Mouse (Mus musculus): ENCODE data around the gene Ppp2r2c.

The Ppp2r2c gene

GRCm38 (mm10) chr5:36895621-36896573, 27.6 kb downstream of the Ppp2r2c start:
- no peak for DNase-seq (ENCODE audit: low spot score in 2 of 2)

GRCm38 (mm10) chr5:36897999-36898398, 29.7 kb downstream of the Ppp2r2c start:
- DNase-seq (ENCODE audit: low spot score in 2 of 2), result no peak

DNA sequence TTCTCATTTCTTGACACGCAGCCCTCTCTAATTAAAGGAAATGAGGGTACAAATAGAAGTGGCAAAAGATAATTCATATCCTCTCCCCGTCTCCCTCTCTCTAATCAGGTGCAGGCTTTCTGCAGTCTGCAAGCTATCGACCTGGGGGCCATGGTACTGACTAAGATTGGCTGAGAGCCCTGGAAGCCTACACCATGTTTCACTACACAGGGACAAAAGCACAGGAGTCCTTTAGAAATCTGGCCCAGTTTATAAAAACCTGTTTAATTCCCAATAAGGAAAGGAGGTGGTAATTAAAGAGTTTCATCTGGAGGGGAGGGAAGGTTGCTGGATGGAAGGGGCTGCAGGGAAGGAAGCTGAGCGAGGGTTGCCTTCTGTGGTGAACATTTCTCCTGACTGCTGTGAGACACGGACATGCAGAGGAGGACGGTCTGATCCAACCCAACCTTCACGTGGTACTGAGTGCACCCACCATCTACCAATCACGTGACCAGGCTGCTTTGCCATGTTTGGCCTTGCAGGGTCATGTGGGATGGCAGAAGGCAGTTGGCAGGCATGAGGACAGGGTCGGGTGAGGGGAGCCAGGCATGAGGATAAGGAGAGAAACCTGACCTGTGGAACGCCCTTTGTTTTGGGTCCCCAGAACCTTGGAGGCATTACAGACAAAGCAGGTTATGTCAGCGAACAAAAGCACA, 30.2 kb downstream of the Ppp2r2c start:
- no peak for DNase-seq (ENCODE audit: low spot score in 2 of 2)

DNA sequence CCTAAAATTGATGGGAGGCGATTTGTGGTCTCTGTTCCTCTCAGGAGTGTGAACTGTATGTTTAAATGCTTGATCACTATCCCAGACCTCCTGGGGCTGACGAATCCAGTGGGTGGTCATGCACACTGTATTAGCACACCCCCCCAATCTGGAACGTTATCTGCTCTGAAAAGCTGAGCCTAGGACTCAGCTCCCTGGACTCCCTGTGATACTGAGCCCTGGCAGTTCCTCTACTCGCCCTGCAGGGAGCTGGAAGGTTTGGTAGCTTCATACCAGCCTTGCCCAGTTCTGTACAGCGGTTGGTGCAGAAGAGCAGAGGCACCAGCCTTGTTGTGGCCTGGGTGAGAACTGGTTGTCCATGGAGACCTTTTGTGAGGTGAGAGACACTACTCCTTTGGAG, 31.1 kb downstream of the Ppp2r2c start:
- DNase-seq (ENCODE audit: low spot score in 2 of 2), result no peak

DNA sequence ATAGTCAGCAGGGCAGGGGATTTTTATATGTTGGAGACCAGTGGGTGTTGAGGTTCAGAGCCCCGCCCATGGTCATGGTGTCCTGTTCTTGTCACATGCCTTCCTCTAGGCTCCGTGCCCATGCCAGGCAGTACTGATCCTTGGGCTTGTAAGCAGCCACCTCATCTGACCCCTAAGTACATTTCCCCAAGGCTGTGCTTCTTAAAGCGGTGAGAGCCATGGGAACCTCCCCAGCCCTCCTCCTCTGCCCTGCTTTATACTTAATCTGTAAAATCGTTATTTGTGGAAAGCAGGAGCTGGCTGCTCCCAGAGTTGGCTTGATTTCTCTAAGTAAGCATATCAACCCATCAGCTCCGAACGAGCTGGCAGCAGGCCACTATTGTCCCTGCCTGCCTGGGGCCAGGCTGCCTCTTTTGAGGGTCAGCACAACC, 31.9 kb downstream of the Ppp2r2c start:
- no peak for DNase-seq (ENCODE audit: low spot score in 2 of 2)

DNA sequence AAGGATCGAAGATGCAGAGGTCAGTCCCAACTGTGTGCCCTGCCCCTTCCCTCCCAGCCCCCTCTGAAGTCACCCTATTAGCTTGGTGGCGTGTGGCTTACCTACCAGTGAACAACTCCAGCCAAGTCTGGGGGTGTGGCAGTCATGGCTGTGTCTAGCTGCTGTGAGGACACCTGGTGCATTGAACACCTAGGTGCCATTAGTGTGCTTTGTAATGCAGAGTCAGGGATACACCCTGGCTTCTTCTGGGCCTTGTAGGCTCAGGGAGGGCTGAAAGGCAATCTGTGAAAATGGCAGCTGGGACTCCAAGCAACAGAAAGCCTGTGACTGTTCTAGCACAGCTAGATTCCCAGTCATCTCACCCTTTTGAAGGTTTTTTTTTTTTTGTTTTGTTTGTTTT, 34.5 kb downstream of the Ppp2r2c start:
- DNase-seq (ENCODE audit: low spot score in 2 of 2), result no peak

GRCm38 (mm10) chr5:36904131-36904530, 35.8 kb downstream of the Ppp2r2c start:
- no peak for DNase-seq (ENCODE audit: low spot score in 2 of 2)

- DNase-seq (ENCODE audit: low spot score in 2 of 2), result no peak
Measured at GRCm38 (mm10) chr5:36904703-36905102, 36.4 kb downstream of the Ppp2r2c start.

- no peak for DNase-seq (ENCODE audit: low spot score in 2 of 2)
Measured at GRCm38 (mm10) chr5:36905216-36905615, 36.9 kb downstream of the Ppp2r2c start.

DNA sequence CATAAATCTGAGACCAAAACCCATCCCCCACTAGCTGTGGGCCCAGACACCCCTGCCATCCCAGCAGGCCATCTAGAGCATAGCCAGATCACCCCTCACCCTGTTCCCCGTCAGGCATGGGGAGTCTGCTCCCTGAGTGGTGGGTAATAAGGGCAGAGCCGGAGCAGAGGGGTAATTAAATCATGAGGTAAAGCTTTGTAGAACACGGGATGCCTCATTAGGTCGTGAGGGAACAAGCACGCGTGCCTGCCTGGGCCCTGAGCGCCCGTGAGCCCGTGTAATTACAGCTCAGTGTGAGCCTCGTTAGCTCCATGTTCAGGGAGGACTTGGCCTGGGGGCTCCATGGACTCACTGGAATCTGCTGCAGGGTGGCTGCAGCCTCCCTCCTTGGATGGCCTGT, 39.4 kb downstream of the Ppp2r2c start:
- DNase-seq (ENCODE audit: low spot score in 2 of 2), result no peak

DNA sequence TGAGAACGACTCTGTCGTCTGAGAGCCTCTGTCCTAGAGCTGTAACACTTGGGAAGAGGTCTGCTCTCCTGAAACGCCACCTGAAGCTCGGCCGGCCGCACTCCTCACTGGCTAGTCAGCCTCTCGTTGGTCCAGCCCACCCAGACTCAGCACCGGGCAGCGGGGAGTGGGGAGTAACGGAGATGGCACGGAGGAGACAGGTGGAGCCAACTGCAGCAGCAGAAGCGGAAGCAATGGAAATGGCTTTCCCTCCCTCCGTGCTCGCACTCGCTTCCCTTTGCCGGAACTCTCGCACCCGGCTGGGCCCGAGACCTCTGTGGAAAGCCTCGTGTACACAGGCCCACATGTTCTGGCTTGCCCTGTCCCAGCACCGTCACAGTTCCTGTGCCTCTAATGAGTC, 41.2 kb downstream of the Ppp2r2c start:
- no peak for DNase-seq (ENCODE audit: low spot score in 2 of 2)

DNA sequence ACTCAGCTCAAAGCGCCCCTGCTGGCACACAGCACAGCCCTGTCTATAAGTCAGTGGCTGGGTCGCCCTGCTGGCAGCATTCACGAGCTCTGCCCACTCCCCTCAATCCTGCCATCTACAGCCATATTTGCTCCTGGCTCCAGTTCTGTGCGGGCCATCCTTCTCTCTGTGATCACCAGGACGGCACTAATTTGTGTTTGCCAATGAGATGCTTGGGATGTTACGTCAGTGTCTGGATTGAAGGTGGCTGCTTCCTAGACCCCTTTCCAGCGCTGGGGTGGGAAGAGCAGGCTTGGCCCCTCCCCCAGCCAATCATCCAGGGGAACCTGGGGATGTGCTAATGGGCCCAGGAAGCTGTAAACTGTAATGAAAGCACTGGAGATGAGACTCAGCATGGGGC, 42.7 kb downstream of the Ppp2r2c start:
- no peak for DNase-seq (ENCODE audit: low spot score in 2 of 2)

DNA sequence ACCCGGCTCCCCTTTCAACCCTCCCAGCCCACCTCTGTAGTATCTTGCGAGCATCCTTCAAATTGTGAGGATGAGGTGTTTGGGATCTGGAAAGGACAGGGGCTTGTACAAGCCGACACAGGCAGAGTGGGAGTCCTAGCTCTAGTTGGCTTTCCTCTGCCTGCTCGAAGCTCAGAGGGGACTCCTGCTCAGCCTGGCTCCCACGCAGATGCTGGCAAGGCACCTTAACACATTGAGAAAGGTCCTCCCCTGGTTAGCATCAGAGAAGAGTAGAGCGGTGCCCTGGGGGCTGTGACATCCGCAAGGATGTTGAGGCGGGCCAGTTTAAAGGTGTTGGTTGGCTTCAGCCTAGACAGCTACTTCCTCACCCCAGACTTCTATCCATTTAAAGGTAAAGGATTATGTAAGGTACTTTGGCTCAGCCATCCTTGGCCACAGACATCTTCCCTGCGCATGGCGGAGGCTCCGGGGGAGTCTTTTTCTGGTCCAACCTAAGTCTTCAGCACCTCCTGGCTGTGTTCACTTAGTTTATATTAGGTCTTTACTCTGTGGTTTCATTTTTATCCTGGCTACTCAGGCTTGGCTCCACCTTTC, 43.5 kb downstream of the Ppp2r2c start:
- no peak for DNase-seq (ENCODE audit: low spot score in 2 of 2)

- no peak for DNase-seq (ENCODE audit: low spot score in 2 of 2)
Measured at GRCm38 (mm10) chr5:36912602-36913310, 44.4 kb downstream of the Ppp2r2c start.

DNA sequence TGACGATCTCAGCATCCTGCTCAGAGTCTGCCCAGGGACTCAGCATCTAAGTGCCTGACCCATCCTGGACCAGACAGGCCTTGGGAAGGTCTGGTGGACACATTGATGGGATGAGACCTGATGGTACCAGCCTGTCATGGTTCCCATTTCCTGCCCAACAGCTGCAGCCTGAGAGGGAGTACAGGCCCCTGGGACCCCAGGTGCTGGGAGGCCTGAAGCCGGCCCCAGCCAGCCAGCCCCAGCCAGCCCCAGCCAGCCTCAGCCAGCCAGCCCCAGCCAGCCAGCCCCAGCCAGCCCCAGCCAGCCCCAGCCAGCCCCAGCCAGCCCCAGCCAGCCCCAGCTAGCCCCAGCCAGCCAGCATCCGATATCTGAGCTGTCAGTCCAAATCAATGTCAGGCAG, 46.9 kb downstream of the Ppp2r2c start:
- no peak for DNase-seq (ENCODE audit: low spot score in 2 of 2)

GRCm38 (mm10) chr5:36916581-36916980, 48.3 kb downstream of the Ppp2r2c start:
- DNase-seq (ENCODE audit: low spot score in 2 of 2), result no peak

- DNase-seq (ENCODE audit: low spot score in 2 of 2), result no peak
Measured at GRCm38 (mm10) chr5:36917245-36917644, 48.9 kb downstream of the Ppp2r2c start.

- DNase-seq (ENCODE audit: low spot score in 2 of 2), result no peak
Measured at GRCm38 (mm10) chr5:36918016-36918415, 49.7 kb downstream of the Ppp2r2c start.

- DNase-seq (ENCODE audit: low spot score in 2 of 2), result no peak
Measured at GRCm38 (mm10) chr5:36920072-36920471, 51.8 kb downstream of the Ppp2r2c start.

DNA sequence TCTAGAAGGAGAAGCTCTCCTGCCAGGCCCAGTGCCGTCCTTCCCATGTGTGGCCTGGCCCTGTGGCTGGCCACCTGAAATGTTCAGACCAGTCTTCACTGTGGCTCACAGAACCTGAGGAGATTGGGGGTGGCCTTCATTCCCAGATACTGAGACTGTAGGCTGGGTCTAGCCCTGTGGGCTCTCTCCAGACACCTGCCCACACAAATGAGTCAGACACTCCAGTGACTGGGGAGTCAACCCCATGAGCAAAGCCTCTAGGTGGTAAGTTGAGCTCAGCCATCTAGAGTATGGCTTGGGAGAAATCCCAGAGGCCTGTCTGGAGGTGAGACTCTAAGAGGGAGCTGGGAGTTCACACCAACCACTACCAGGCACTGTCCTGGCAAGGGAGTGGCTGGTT, 53.6 kb downstream of the Ppp2r2c start:
- no peak for DNase-seq (ENCODE audit: low spot score in 2 of 2)

DNA sequence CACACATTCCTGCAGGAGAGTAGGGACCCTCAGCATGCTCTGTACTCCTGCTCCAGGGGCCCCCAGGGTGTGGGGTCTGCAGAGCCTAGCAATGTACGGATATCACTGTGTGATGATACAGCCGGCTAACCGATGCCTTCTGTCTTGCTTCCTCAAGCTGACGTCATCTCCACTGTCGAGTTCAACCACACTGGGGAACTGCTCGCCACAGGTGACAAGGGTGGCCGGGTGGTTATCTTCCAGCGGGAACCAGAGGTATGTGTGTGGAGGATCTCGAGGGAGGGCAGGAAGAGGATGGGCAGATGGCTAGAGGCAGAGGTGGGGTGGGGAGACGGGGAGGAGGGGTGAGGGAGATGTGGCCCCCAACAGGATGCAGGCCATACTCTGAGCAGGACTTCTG, 54.5 kb downstream of the Ppp2r2c start:
- no peak for DNase-seq (ENCODE audit: low spot score in 2 of 2)

Measured in left cerebral cortex, adult 9 months (tissue).